Mouse (Mus musculus) small intestine, adult 2 months (tissue): ENCODE results near the gene Gng7. TPM values are rescaled to one million over a fixed set of nuclear protein-coding genes. Genes with fewer than 3 reads are reported as not detected.
"Not testable (repeated sequence)": the region's sequence is repeated elsewhere in the genome, so short reads cannot be mapped to it uniquely, and the experiment has no call there.

ENCODE experiments used
- H3K27ac ChIP-seq: fragments of 200-500 bp; 2 replicates; pipeline ENCODE4 v1.5.1; 2012; ENCODE audit warnings: low read depth, low read length, control low read depth, inconsistent platforms; ENCODE audit not compliant: insufficient read depth
- H3K27me3 ChIP-seq: fragments of 200-500 bp; 2 replicates; pipeline ENCODE4 v1.6.1; 2012; ENCODE audit warnings: mild to moderate bottlenecking, moderate library complexity, low read length, inconsistent platforms; ENCODE audit not compliant: control insufficient read depth, insufficient read depth
- H3K36me3 ChIP-seq: fragments of 200-500 bp; 2 replicates; pipeline ENCODE4 v1.6.1; 2012; ENCODE audit warnings: mild to moderate bottlenecking, low read length, control low read depth, inconsistent platforms; ENCODE audit not compliant: control insufficient read depth, insufficient read depth
- H3K4me1 ChIP-seq: fragments of 200-500 bp; 2 replicates; pipeline ENCODE4 v1.6.1; 2012; ENCODE audit warnings: low read length, inconsistent platforms, mixed read lengths; ENCODE audit not compliant: control insufficient read depth, insufficient read depth, insufficient read length
- H3K4me3 ChIP-seq: fragments of 200-500 bp; 2 replicates; pipeline ENCODE4 v1.5.1; 2012; ENCODE audit warnings: low read depth, mild to moderate bottlenecking, control low read depth, inconsistent platforms, low read length, moderate library complexity
- CTCF ChIP-seq: fragments of 200-500 bp; IDR thresholded peaks from 2 replicates; pipeline ENCODE4 v1.5.1; 2012; ENCODE audit warnings: low read depth, mild to moderate bottlenecking, control low read depth, inconsistent platforms, low read length, moderate library complexity, mixed read lengths; ENCODE audit not compliant: insufficient replicate concordance, insufficient read length; ENCODE audit errors: extremely low read depth
- POLR2A ChIP-seq: fragments of 200-500 bp; IDR thresholded peaks from 2 replicates; pipeline ENCODE4 v1.6.1; 2012; ENCODE audit warnings: low read depth, mild to moderate bottlenecking, control low read depth, inconsistent platforms, low read length, moderate library complexity
- WGBS: fragments of 180-500 bp; shearing (Covaris S2); methylation state at CpG from one replicate; pipeline ENCODE4 v1.1.7; 2018; 5-methylcytosine and 5-hydroxymethylcytosine counted together
- polyA plus RNA-seq: library from polyadenylated mRNA; depleted of rRNA; stranded (reverse); fragments of >200 nt; gene quantifications from 2 replicates; pipeline ENCODE4 v1.2.3, GENCODE M21; 2012

Gene Gng7
- polyA plus RNA-seq, 1 experiment, result 0.44 TPM

DNA sequence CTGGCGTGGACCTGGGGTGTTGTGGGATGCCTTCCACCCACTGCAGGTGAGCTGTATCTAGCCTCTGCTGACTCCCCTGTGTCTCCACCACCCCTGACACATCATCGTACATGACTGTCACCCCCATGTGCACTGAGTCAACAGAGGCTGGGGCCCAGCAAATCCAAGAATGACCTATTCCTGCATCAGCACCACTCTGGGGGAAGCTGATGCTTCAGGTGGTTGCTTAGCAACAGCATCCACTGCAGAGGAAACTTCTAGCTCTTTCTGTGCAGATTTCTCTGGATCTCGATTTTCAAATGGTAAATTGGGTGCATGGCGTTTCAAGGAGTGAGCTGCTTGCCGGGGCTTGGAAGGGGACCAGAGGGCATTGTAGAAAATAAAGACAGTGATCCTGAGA is 21.5 kb downstream of the Gng7 start:
- Histone ChIP-seq H3K36me3 (no peaks in the 10 kb centered on the region), H3K27me3 (no peaks in the 10 kb centered on the region), H3K4me3 (no peak overlapping the region), H3K4me1 (peaks cover 2% of the 10 kb centered on the region; the same call in 1 of the 2 replicates), H3K27ac (no peak overlapping the region)
- WGBS, result 78% methylated on average over 5 of the region's 5 CpGs
- no peak for TF ChIP-seq CTCF
- no peak for TF ChIP-seq POLR2A

DNA sequence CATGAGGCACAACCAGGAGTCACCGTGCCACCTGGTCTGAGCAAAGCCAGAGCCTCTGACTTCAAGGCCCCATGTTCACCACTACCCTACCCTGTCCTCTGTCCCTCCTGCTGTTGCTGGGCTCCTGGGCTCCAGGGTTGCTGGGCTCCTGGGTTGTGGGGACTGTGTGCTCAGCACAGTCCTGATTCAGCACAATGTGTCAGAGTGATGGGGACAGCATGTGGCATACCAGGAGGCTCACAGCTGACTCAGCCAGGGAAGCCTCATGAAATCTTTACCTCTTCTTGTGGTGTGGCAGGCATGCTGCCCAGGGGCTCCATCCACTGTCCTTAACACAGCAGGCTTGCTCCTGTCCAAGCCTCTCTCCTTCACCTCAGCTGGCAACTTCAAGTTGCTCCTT is 22.8 kb downstream of the Gng7 start:
- H3K36me3 ChIP-seq, result no peaks in the 10 kb centered on the region
- WGBS, result 93% methylated on average over 1 of the region's 1 CpGs

DNA sequence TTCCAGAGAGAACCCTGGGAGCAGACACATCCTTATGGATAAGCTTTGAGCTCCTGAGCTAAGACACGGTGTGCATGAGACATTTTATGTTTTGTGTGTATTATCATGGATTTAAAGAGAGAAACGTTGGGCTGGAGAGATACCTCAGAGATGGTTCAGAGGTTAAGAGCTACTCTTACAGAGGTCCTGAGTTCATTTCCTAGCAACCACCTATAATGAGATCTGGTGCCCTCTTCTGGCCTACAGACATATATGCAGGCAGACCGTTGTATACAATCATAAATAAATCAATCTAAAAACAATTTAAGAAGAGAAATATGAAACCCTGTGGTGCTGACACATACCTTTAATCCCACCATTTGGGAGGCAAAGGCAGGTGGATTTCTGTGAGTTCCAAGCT is 23.7 kb downstream of the Gng7 start:
- TF ChIP-seq CTCF (no peak), POLR2A (no peak)
- Histone ChIP-seq H3K36me3 (no peaks in the 10 kb centered on the region), H3K27me3 (no peaks in the 10 kb centered on the region), H3K4me1 (peaks cover 13% of the 10 kb centered on the region), H3K4me3 (no peak overlapping the region), H3K27ac (no peak overlapping the region)
- WGBS, result 8% methylated on average over 3 of the region's 3 CpGs

More for the DNA sequence above, 22.8 kb downstream of the Gng7 start:
- Histone ChIP-seq H3K27me3 (no peaks in the 10 kb centered on the region), H3K27ac (no peak overlapping the region), H3K4me1 (peaks cover 8% of the 10 kb centered on the region), H3K4me3 (no peak overlapping the region)
- no peak for TF ChIP-seq CTCF
- no peak for TF ChIP-seq POLR2A

DNA sequence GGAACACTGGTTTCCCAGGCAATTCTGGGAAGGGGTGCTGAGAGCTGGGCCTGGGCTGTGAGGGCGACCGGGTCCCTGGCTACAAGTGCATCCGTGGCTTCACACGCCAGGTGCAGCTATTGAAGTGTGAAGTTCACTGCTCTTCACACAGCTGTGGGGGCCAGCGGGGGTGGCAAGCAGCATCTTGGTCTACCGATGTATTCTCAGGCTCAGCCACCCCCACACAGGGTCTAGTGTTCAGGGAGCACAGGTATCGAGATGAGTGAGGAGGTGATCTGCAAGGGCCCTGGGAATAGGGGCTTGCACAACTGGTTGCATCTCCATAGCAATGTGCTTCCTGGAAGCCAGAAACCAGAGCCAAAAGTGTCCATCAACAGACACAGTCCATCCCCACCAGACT is 24.3 kb downstream of the Gng7 start:
- no peaks in the 10 kb centered on the region for H3K27me3 ChIP-seq
- peaks cover 13% of the 10 kb centered on the region for H3K4me1 ChIP-seq
- no peak overlapping the region for H3K4me3 ChIP-seq
- H3K36me3 ChIP-seq, result no peaks in the 10 kb centered on the region
- no peak overlapping the region for H3K27ac ChIP-seq
- TF ChIP-seq CTCF (no peak), POLR2A (no peak)
- 77% methylated on average over 7 of the region's 7 CpGs for WGBS

DNA sequence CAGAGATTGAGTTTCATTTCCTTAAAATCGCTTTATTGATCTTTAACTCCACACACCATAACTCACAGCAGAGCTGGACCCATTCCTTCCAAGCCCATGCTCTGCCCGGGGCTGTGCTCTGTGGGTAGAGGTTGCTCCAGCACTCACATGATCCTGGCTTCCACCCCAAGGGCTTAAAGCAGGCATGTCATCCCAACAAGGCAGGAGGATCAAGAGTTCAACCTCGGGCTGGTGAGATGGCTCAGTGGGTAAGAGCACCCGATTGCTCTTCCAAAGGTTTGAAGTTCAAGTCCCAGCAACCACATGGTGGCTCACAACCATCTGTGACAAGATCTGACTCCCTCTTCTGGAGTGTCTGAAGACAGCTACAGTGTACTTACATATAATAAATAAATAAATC is 24.9 kb downstream of the Gng7 start:
- WGBS, result 50% methylated on average over 4 of the region's 4 CpGs
- H3K36me3 ChIP-seq, H3K4me3 ChIP-seq, H3K27me3 ChIP-seq: not testable (repeated sequence)
- Histone ChIP-seq H3K4me1 (peaks cover 16% of the 10 kb centered on the region), H3K27ac (peak overlapping the region; percentile 27; the same call in 1 of the 2 replicates)

DNA sequence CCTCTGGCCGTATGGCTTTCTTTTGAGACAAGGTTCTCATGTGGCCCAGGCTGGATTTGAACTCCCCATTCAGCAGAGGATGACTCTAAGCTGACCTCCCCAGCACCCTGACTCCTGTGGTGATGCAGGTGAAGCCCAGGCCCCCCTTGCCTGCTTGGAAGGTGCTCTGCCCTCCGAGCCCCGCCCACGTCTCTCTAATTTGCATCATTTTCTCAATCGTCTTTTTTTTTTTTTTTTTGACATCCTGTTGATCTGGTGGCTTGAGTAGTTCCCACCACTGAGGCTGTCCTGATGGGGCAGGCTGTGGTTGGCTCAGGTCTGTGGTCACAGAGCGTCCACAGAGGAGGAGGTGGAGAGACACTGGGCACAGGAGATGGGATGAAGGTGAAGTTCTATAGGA is 25.3 kb downstream of the Gng7 start:
- Histone ChIP-seq H3K4me1 (peaks cover 16% of the 10 kb centered on the region), H3K36me3 (no peaks in the 10 kb centered on the region), H3K4me3 (no peak overlapping the region), H3K27me3 (no peaks in the 10 kb centered on the region), H3K27ac (peak overlapping the region; percentile 27; the same call in 1 of the 2 replicates)
- TF ChIP-seq POLR2A (no peak), CTCF (no peak)
- 45% methylated on average over 6 of the region's 6 CpGs for WGBS

DNA sequence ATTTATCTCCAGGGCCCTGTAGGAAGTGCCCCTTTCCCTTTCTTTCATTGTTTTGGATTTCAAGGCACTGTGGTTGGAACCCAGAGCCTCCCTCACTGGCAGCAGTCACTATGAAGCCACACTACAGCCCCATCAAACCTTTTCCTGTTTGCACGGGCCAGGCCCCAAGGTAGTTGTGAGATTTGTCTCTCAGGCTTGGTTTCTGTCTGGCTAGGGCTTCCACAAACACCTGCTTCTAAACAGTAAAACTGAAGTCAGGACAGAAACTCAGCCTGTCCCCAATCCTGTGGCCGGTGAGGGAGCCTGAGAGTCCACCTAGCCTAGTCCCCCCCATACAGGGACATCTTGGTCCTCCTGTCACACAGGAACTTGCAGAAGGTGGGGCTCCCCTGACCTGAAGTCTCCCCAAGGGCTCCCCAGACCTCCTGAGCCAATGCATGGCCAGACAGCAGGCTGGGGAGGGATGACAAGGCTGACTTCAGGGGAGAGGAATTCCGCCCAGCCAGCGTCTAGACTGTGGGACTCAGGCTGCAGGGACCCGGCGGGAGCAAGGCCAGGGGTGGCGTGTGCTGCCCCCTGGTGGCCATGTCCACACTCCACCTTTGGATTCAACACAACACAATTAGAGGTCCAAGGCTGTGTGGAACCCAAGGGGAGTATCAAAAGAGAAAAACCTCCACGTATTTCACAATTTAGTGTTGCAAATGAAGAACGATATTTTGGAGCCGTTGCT is 26.9 kb downstream of the Gng7 start:
- 12% methylated on average over 10 of the region's 10 CpGs for WGBS
- no peaks in the 10 kb centered on the region for H3K27me3 ChIP-seq

More for the DNA sequence above, 26.9 kb downstream of the Gng7 start:
- H3K36me3 ChIP-seq, result no peaks in the 10 kb centered on the region
- peaks cover 18% of the 10 kb centered on the region for H3K4me1 ChIP-seq
- H3K4me3 ChIP-seq, result no peak overlapping the region
- H3K27ac ChIP-seq, result peak overlapping the region; percentile 10; the same call in 1 of the 2 replicates
- TF ChIP-seq CTCF (peak; percentile 92), POLR2A (no peak)
